Mouse (Mus musculus) adrenal gland, postnatal 4 days (tissue): ENCODE measurements around the gene Tesk2. TPM values are rescaled to one million over a fixed set of nuclear protein-coding genes. Genes with fewer than 3 reads are reported as not detected.
"Not testable (repeated sequence)": the region's sequence is repeated elsewhere in the genome, so short reads cannot be mapped to it uniquely, and the experiment has no call there.

Experiments
- DNase-seq, 2 experiments: peaks; one replicate each; pipeline ENCODE4 v3.0.0; 2021 to 2022; ENCODE audit warnings: low spot score in 2 of 2, mixed read lengths in 2 of 2
- long read RNA-seq, 2 experiments: library from polyadenylated mRNA; stranded (forward); transcript quantifications; one replicate each; pipeline ENCODE4 v2.0.0; 2021
- total RNA-seq, 2 experiments: library from RNA; stranded (reverse); gene quantifications; 2 replicates each; pipeline ENCODE4 v1.2.3; 2021

The Tesk2 gene
- 1 to 10 TPM; 7.0 to 7.4 TPM for total RNA-seq
- long read RNA-seq, experiment 1, partial matches to known transcripts = 0 of 3 reads
- long read RNA-seq, experiment 1, other reads (novel, unspliced or antisense) = 1 of 3 reads
- long read RNA-seq, experiment 2, partial matches to known transcripts = 2 of 7 reads
- long read RNA-seq, experiment 2, other reads (novel, unspliced or antisense) = 3 of 7 reads

GRCm38 (mm10) chr4:116720343-116721097 lies at the start of gene Tesk2:
TSS of gene Tesk2 (plus strand) at chr4:116720948.
- DNase-seq = peak; percentile 66 to 86

DNA sequence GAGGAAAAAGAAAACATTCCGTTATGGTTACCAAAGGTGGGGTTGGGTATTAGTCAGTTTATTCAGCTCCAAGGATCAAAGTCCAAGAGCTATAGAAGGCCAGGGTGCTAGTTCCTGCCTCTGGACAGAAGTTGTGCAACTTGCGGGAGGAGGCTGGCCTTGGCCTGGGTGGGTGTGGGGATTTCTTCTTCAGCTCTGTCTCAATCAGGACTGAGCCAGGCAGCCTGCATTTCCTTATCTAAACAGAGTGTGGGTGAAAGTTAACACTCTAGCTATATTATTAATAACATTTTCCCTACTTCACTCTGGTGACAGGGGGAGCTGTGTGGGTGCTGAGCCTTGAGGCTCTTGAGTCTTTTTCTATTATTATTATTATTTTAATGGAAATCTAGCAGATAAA lies 48.0 kb upstream of the Tesk2 start:
- DNase-seq = peak; percentile 24 to 43

- DNase-seq = not testable (repeated sequence)
Observed at GRCm38 (mm10) chr4:116674761-116675160, 46.0 kb upstream of the Tesk2 start.

GRCm38 (mm10) chr4:116676027-116676426 lies 44.7 kb upstream of the Tesk2 start:
- DNase-seq = no peak

- no peak for DNase-seq
Observed at GRCm38 (mm10) chr4:116677808-116678207, 42.9 kb upstream of the Tesk2 start.

DNA sequence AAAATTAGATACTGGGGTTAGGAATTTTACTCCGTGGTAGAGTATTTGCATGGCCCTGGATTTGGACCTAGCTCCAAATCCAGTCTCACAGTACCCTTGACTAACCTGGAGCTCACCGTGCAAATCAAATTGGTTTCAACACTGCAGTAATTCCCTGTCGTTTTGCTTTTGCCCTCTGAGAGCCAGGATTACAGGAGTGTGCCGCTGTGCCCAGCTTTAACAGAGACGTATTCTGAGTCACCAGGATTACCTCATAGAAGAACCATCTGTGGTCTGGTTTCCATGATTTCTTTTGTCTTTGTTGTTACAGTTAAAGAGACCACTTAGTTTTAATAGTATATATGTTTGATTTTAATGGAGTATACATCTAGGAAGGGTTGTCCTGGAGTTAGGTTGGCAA lies 41.6 kb upstream of the Tesk2 start:
- DNase-seq = no peak

- not testable (repeated sequence) for DNase-seq
Observed at GRCm38 (mm10) chr4:116680521-116680920, 40.2 kb upstream of the Tesk2 start.

- DNase-seq = no peak
Observed at GRCm38 (mm10) chr4:116683957-116684356, 36.8 kb upstream of the Tesk2 start.

GRCm38 (mm10) chr4:116684665-116685064 lies 36.1 kb upstream of the Tesk2 start:
- no peak for DNase-seq

DNA sequence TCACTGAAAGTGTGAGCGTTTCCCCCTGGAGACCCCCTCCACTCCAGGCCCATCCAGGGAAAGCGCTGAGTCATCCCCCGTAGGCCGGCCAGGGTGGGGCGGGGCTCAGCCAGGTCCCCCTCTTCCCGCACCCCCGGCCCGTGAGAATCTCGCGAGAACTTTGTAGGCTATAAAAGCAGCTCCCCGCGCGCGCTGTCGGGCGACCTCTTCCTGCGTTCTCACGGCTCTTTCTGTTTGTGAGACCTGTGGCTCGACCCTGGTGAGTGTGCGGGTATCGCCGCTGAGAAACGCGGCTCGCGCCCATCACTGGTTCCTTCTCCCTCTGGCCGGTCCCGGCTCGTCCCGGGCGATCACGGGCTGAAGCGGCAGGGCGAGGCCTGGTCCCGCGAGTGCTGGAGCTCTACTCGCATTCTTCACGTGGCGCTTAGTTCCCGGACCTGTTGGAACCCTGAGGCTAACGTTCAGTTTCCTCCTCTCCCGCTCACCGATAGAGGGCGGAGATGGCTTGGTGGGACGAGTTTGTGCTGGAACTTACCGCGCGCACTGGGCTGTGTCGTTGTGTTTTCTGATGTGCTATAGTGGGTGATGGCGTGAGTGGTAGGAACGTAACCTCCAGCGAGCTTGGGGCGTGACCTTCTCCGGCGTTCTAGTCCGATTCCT lies 35.2 kb upstream of the Tesk2 start, which contains the start of gene Prdx1:
TSS of gene Prdx1 (plus strand) at position 143 of the 660 bp plus-strand sequence.
- DNase-seq = peak; percentile 96 to 97

DNA sequence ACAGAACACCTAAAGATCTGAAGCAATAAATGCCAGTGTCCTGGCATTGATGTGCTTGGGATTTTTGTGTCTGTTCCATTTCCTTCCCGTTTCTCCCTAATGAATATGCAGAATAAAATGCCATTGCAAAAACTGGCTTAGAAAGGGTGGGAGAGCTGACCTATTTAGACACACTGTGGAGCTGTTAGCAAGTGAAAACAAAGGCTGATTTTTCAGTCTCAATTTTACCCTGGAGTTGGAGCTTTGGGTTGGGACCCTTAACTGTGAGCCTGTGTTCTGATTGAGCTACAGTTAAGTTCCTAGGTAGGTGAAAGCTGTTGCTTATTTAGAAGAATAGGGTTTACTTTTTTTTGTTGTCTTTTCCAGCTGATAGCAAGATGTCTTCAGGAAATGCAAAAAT lies 33.7 kb upstream of the Tesk2 start:
- DNase-seq = no peak

DNA sequence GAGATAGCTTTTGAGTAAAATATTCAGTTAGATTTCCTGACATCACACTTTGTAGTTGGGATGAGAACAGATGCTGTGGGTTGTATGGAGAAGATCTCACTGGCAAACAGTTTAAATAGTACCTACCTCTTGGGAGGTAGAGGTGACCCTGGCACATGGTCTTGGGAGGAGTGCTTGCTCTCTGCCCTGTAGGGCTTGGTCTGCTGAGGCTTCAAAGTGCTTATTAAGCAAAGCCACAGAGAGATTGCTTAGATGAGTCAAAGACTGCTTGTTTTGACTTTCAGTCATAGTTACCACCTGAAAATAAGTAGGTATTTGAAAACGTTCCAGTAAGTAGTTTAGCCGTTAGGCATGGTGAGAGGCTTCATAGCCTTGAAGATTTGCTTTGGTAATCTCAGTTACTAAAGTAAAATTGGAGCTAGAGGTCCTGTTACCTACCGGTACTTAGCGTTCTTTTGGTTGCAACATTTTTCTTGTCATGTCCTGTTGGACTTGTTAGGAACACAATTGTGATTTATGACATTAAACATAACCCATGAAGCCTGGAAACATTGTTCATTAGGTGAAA lies 31.4 kb upstream of the Tesk2 start:
- no peak for DNase-seq

- no peak for DNase-seq
Observed at GRCm38 (mm10) chr4:116692146-116692545, 28.6 kb upstream of the Tesk2 start.

DNA sequence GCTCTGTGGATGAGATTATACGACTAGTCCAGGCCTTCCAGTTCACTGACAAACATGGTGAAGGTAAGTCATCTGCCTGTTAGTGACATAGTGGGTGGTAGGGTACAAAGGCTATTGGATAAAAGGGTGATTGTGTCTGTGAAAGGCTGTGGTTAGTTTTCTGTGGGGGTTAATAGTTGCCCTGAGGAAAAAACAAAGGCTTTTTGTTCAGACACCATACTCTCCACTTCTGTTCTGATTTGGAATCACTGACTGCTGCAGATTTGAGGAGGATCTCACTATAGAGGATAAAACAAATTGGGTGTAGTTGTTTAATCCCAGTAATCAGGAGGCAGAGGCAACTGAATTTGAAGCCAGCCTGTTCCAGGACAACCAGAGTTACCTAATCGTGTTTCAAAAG lies 27.0 kb upstream of the Tesk2 start:
- DNase-seq = no peak

GRCm38 (mm10) chr4:116698693-116699342 lies 21.9 kb upstream of the Tesk2 start:
- DNase-seq = no peak

GRCm38 (mm10) chr4:116700964-116701363 lies 19.8 kb upstream of the Tesk2 start:
- DNase-seq = no peak

GRCm38 (mm10) chr4:116703804-116704203 lies 16.9 kb upstream of the Tesk2 start:
- peak; percentile 52 to 63 for DNase-seq

GRCm38 (mm10) chr4:116707666-116708065 lies 13.1 kb upstream of the Tesk2 start:
- no peak for DNase-seq

DNA sequence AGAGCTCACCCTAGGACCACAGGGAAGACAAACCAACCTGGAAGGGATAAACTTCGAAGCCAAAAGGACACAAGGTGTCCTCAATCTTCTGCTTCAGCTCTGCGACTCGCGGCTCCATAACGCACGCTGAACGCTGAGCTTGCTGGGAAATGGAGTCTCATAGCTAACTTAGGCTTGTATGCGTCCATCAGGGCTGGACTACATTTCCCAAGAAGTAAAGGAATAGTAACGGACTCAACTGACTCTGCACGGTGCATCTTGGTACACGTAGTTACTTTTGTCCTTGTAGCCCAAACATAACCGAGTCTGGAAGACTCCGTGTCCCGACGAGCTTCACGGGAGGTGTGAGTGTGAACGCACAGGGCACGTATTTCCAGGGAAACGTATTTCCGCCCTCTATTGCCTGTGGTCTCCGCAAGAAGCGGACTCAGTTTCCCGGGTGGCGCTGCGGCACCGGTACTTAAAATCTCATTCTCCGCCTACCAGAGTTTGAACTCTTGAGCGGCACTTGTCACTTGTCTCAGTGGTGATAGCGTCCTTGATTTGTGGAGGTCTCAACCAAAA lies 12.5 kb upstream of the Tesk2 start, which contains the start of the genes Mmachc and Ccdc163:
TSS of gene Mmachc (minus strand) at position 206 of the 564 bp plus-strand sequence.
TSS of gene Ccdc163 (plus strand) at position 309 of the 564 bp plus-strand sequence.
- DNase-seq = peak; percentile 31 to 76

- DNase-seq = no peak
Observed at GRCm38 (mm10) chr4:116708791-116709390, 11.9 kb upstream of the Tesk2 start.
